Mouse (Mus musculus): ENCODE data around the gene Tmem91.

DNA sequence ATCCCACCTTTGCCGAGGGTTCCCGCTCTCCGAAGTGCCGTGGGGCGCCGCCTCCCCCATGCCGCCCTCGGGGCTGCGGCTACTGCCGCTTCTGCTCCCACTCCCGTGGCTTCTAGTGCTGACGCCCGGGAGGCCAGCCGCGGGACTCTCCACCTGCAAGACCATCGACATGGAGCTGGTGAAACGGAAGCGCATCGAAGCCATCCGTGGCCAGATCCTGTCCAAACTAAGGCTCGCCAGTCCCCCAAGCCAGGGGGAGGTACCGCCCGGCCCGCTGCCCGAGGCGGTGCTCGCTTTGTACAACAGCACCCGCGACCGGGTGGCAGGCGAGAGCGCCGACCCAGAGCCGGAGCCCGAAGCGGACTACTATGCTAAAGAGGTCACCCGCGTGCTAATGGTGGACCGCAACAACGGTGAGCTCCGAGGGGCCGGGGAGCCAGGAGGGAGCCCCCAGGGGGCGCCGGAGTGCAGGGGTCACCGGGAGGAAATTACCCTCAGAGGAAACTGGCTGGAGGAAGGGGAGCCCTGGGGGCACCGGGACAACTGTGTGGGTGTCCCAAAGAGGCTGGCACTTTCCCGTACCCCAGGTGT is 12.9 kb upstream of the Tmem91 start:
- no peak for TF ChIP-seq CTCF (IDR thresholded peaks at IDR 0.05; ENCODE audit: control insufficient read depth, insufficient read depth, insufficient read length)
- no peak for TF ChIP-seq USF1 (IDR thresholded peaks at IDR 0.05; ENCODE audit: low read depth)
- TF ChIP-seq MYOG (IDR thresholded peaks at IDR 0.05; ENCODE audit: control insufficient read depth, extremely low read depth, insufficient read length) = no peak
- no peak for TF ChIP-seq MYOD1 (IDR thresholded peaks at IDR 0.05; ENCODE audit: control insufficient read depth, insufficient read length, low read depth)
- no peak for TF ChIP-seq FOSL1 (IDR thresholded peaks at IDR 0.05; ENCODE audit: insufficient read depth, low read length, poor library complexity, severe bottlenecking)
- no peak for TF ChIP-seq CEBPB (IDR thresholded peaks at IDR 0.05; ENCODE audit: low read depth)
